Mouse (Mus musculus) midbrain, embryonic 12.5 days (tissue): ENCODE data around the gene Rasa3. TPM values are rescaled to one million over a fixed set of nuclear protein-coding genes. Genes with fewer than 3 reads are reported as not detected.

Experiments used
- ATAC-seq: fragments of 200-750 bp; cut with Nextera tagmentation; 2 replicates; pipeline ENCODE4 v1.8.0; 2017; ENCODE audit warnings: low read depth, moderate TSS enrichment, moderate library complexity; ENCODE audit not compliant: low FRiP score
- H3K27ac ChIP-seq: fragments of 300-500 bp; sonication (generic); replicated peaks from 2 replicates; pipeline ENCODE4 v1.5.1; 2016; ENCODE audit warnings: mild to moderate bottlenecking
- H3K27me3 ChIP-seq: fragments of 300-500 bp; sonication (generic); 2 replicates; pipeline ENCODE4 v1.6.1; 2016; ENCODE audit warnings: mild to moderate bottlenecking
- H3K36me3 ChIP-seq: fragments of 300-500 bp; sonication (generic); 2 replicates; pipeline ENCODE4 v1.6.1; 2016
- H3K4me1 ChIP-seq: fragments of 300-500 bp; sonication (generic); 2 replicates; pipeline ENCODE4 v1.6.1; 2016
- H3K4me2 ChIP-seq: fragments of 300-500 bp; sonication (generic); replicated peaks from 2 replicates; pipeline ENCODE4 v1.6.1; 2016; ENCODE audit warnings: mild to moderate bottlenecking, moderate library complexity
- H3K4me3 ChIP-seq: fragments of 300-500 bp; sonication (generic); 2 replicates; pipeline ENCODE4 v1.5.1; 2016; ENCODE audit warnings: mild to moderate bottlenecking
- H3K9ac ChIP-seq: fragments of 300-500 bp; sonication (generic); replicated peaks from 2 replicates; pipeline ENCODE4 v1.6.1; 2016; ENCODE audit warnings: mild to moderate bottlenecking, moderate library complexity
- H3K9me3 ChIP-seq: fragments of 300-500 bp; sonication (generic); 2 replicates; pipeline ENCODE4 v1.6.1; 2016; ENCODE audit warnings: mild to moderate bottlenecking
- WGBS: fragments of 180-500 bp; shearing (Covaris S2); methylation state at CpG from one replicate; pipeline ENCODE4 v1.1.7; 2016; 5-methylcytosine and 5-hydroxymethylcytosine counted together
- polyA plus RNA-seq: library from polyadenylated mRNA; unstranded; fragments of >200 nt; fragmentation: Nextera tagmentation; extraction: Ambion mirVana; gene quantifications from 2 replicates; pipeline ENCODE4 v1.2.1, GENCODE M21; 2016

Rasa3 gene
- polyA plus RNA-seq, 1 experiment from 2014 or later: 23.7 TPM

- no peak overlapping the region for H3K4me3 ChIP-seq
- no peaks in the 10 kb centered on the region for H3K27me3 ChIP-seq
- H3K4me1 ChIP-seq: peaks cover 11% of the 10 kb centered on the region; the same call in 1 of the 2 replicates
- 83% methylated on average over 9 of the region's 9 CpGs for WGBS
- H3K36me3 ChIP-seq: no peaks in the 10 kb centered on the region
- H3K9ac ChIP-seq: no peak overlapping the region
- H3K27ac ChIP-seq: no peak overlapping the region
- no peak for ATAC-seq
- H3K4me2 ChIP-seq: no peak overlapping the region
- H3K9me3 ChIP-seq: 0 out of 2 replicates have a peak, but pooled peaks cover 8% of the 10 kb centered on the region
Measured at GRCm38 (mm10) chr8:13531602-13532171, 145.7 kb downstream of the Rasa3 start.

GRCm38 (mm10) chr8:13530941-13531340 lies 146.5 kb downstream of the Rasa3 start:
- H3K9me3 ChIP-seq: peaks cover 11% of the 10 kb centered on the region; the same call in 1 of the 2 replicates
- H3K4me3 ChIP-seq: no peak overlapping the region
- no peaks in the 10 kb centered on the region for H3K27me3 ChIP-seq
- no peak overlapping the region for H3K9ac ChIP-seq
- no peak overlapping the region for H3K27ac ChIP-seq
- peaks cover 11% of the 10 kb centered on the region; the same call in 1 of the 2 replicates for H3K4me1 ChIP-seq
- ATAC-seq: no peak
- 69% methylated on average over 5 of the region's 5 CpGs for WGBS
- no peak overlapping the region for H3K4me2 ChIP-seq
- H3K36me3 ChIP-seq: no peaks in the 10 kb centered on the region

- Histone ChIP-seq H3K27ac (no peak overlapping the region), H3K4me1 (peaks cover 11% of the 10 kb centered on the region; the same call in 1 of the 2 replicates), H3K4me3 (no peak overlapping the region), H3K4me2 (no peak overlapping the region), H3K36me3 (no peaks in the 10 kb centered on the region), H3K27me3 (no peaks in the 10 kb centered on the region), H3K9ac (no peak overlapping the region), H3K9me3 (peaks cover 11% of the 10 kb centered on the region; the same call in 1 of the 2 replicates)
- ATAC-seq: no peak
- WGBS: 84% methylated on average over 3 of the region's 3 CpGs
Measured at GRCm38 (mm10) chr8:13530401-13530800, 147.0 kb downstream of the Rasa3 start.

- Histone ChIP-seq H3K9me3 (peaks cover 11% of the 10 kb centered on the region; the same call in 1 of the 2 replicates), H3K27me3 (no peaks in the 10 kb centered on the region), H3K4me3 (no peak overlapping the region), H3K9ac (no peak overlapping the region), H3K27ac (no peak overlapping the region), H3K36me3 (no peaks in the 10 kb centered on the region), H3K4me2 (no peak overlapping the region), H3K4me1 (peaks cover 11% of the 10 kb centered on the region; the same call in 1 of the 2 replicates)
- 76% methylated on average over 7 of the region's 7 CpGs for WGBS
- no peak for ATAC-seq
Measured at GRCm38 (mm10) chr8:13529891-13530316, 147.5 kb downstream of the Rasa3 start.

GRCm38 (mm10) chr8:13529011-13529840 lies 148.2 kb downstream of the Rasa3 start:
- Histone ChIP-seq H3K36me3 (no peaks in the 10 kb centered on the region), H3K27ac (no peak overlapping the region), H3K27me3 (no peaks in the 10 kb centered on the region), H3K4me1 (peaks cover 11% of the 10 kb centered on the region; the same call in 1 of the 2 replicates), H3K4me2 (no peak overlapping the region), H3K9me3 (peaks cover 11% of the 10 kb centered on the region; the same call in 1 of the 2 replicates), H3K9ac (no peak overlapping the region), H3K4me3 (no peak overlapping the region)
- WGBS: 78% methylated on average over 15 of the region's 15 CpGs
- ATAC-seq: no peak

- H3K27me3 ChIP-seq: no peaks in the 10 kb centered on the region
- no peak for ATAC-seq
- no peaks in the 10 kb centered on the region for H3K36me3 ChIP-seq
- no peaks in the 10 kb centered on the region for H3K4me1 ChIP-seq
- 86% methylated on average over 7 of the region's 7 CpGs for WGBS
- no peak overlapping the region for H3K27ac ChIP-seq
- H3K4me3 ChIP-seq: no peak overlapping the region
- H3K4me2 ChIP-seq: no peak overlapping the region
- H3K9ac ChIP-seq: no peak overlapping the region
- peaks cover 2% of the 10 kb centered on the region; the same call in 1 of the 2 replicates for H3K9me3 ChIP-seq
Measured at GRCm38 (mm10) chr8:13521392-13521791, 156.0 kb downstream of the Rasa3 start.

- Histone ChIP-seq H3K9me3 (no peaks in the 10 kb centered on the region), H3K4me3 (no peak overlapping the region), H3K27me3 (no peaks in the 10 kb centered on the region), H3K4me1 (no peaks in the 10 kb centered on the region), H3K27ac (no peak overlapping the region), H3K4me2 (no peak overlapping the region), H3K36me3 (no peaks in the 10 kb centered on the region), H3K9ac (no peak overlapping the region)
- 67% methylated on average over 6 of the region's 6 CpGs for WGBS
- ATAC-seq: no peak
Measured at GRCm38 (mm10) chr8:13520349-13520748, 157.1 kb downstream of the Rasa3 start.

GRCm38 (mm10) chr8:13519503-13519902 lies 157.9 kb downstream of the Rasa3 start:
- no peak for ATAC-seq
- H3K27ac ChIP-seq: no peak overlapping the region
- no peak overlapping the region for H3K4me3 ChIP-seq
- H3K4me2 ChIP-seq: no peak overlapping the region
- H3K27me3 ChIP-seq: no peaks in the 10 kb centered on the region
- H3K4me1 ChIP-seq: no peaks in the 10 kb centered on the region
- H3K9me3 ChIP-seq: no peaks in the 10 kb centered on the region
- WGBS: 91% methylated on average over 9 of the region's 9 CpGs
- H3K9ac ChIP-seq: no peak overlapping the region
- H3K36me3 ChIP-seq: no peaks in the 10 kb centered on the region

- Histone ChIP-seq H3K27ac (no peak overlapping the region), H3K9me3 (no peaks in the 10 kb centered on the region), H3K9ac (no peak overlapping the region), H3K4me1 (no peaks in the 10 kb centered on the region), H3K4me3 (no peak overlapping the region), H3K36me3 (no peaks in the 10 kb centered on the region), H3K27me3 (no peaks in the 10 kb centered on the region), H3K4me2 (no peak overlapping the region)
- no peak for ATAC-seq
- 88% methylated on average over 6 of the region's 6 CpGs for whole genome bisulfite sequencing
Measured at GRCm38 (mm10) chr8:13517284-13517781, 160.1 kb downstream of the Rasa3 start.

Other genes starting within 250 kb of the Rasa3 start
- not detected in 2 replicates for gene Tmem255b, start 242.4 kb downstream of the Rasa3 start, polyA plus RNA-seq
- 17.0 and 18.0 TPM in 2 replicates for gene Gas6, start 183.1 kb downstream of the Rasa3 start, polyA plus RNA-seq
- gene 1700029H14Rik, start 115.1 kb downstream of the Rasa3 start, polyA plus RNA-seq: not detected in 2 replicates
- gene Cfap97d2, start 28.3 kb upstream of the Rasa3 start, polyA plus RNA-seq: 0.84 and 1.0 TPM in 2 replicates
- 212 and 224 TPM in 2 replicates for gene Cdc16, start 80.1 kb upstream of the Rasa3 start, polyA plus RNA-seq
- 43.1 and 45.7 TPM in 2 replicates for gene Upf3a, start 108.0 kb upstream of the Rasa3 start, polyA plus RNA-seq
- not detected in 2 replicates for gene AF366264, start 160.8 kb upstream of the Rasa3 start, polyA plus RNA-seq
- gene Champ1, start 192.0 kb upstream of the Rasa3 start, polyA plus RNA-seq: 53.2 and 53.9 TPM in 2 replicates
- gene Coprs, start 212.7 kb upstream of the Rasa3 start, polyA plus RNA-seq: 69.8 and 72.5 TPM in 2 replicates